Mouse (Mus musculus) heart, adult 18-20 months (tissue): ENCODE measurements around the gene Gm21860. TPM values are rescaled to one million over a fixed set of nuclear protein-coding genes. Genes with fewer than 3 reads are reported as not detected.
"Not testable (repeated sequence)": the region's sequence is repeated elsewhere in the genome, so short reads cannot be mapped to it uniquely, and the experiment has no call there.

Experiments used
- DNase-seq, 2 experiments: peaks; one replicate each; pipeline ENCODE4 v3.0.0; 2021 to 2022; ENCODE audit warnings: mixed read lengths in 1 of 2
- long read RNA-seq, 2 experiments: library from polyadenylated mRNA; stranded (forward); transcript quantifications; one replicate each; pipeline ENCODE4 v2.0.0; 2021
- total RNA-seq, 2 experiments: library from RNA; stranded (reverse); gene quantifications; 2 replicates each; pipeline ENCODE4 v1.2.3; 2021

The Gm21860 gene
- not detected for total RNA-seq
- long read RNA-seq, experiment 1, result 0 reads
- long read RNA-seq, experiment 2, result 0 reads

- not testable (repeated sequence) for DNase-seq
These were observed at the start of gene Gm21860 for GRCm38 (mm10) chrY:90754721-90755120. Gm21860 (minus strand) TSS chrY:90754821.

GRCm38 (mm10) chrY:90784438-90784837, 29.8 kb upstream of the Gm21860 start, which contains the start of gene Gm47283:
Gm47283 (plus strand) TSS chrY:90784738.
- DNase-seq, result not testable (repeated sequence)

- DNase-seq, result not testable (repeated sequence)
These were observed 9.4 kb downstream of the Gm21860 start for GRCm38 (mm10) chrY:90745256-90745655.

- peak; percentile 87 to 100 for DNase-seq
These were observed 10.1 kb downstream of the Gm21860 start for GRCm38 (mm10) chrY:90744381-90744981.

GRCm38 (mm10) chrY:90743811-90744220, 10.8 kb downstream of the Gm21860 start:
- DNase-seq, result no peak

- peak in 1 of 2 experiments; percentile 40 for DNase-seq
These were observed 11.4 kb downstream of the Gm21860 start for GRCm38 (mm10) chrY:90743053-90743810.

- DNase-seq, result peak in 1 of 2 experiments; percentile 23
These were observed 12.2 kb downstream of the Gm21860 start for GRCm38 (mm10) chrY:90742261-90743052.

- DNase-seq, result peak in 1 of 2 experiments; percentile 38
These were observed 13.0 kb downstream of the Gm21860 start for GRCm38 (mm10) chrY:90741452-90742260.

GRCm38 (mm10) chrY:90741006-90741405, 13.6 kb downstream of the Gm21860 start:
- DNase-seq, result not testable (repeated sequence)

GRCm38 (mm10) chrY:90740013-90740561, 14.5 kb downstream of the Gm21860 start:
- DNase-seq, result peak in 1 of 2 experiments; percentile 76

- DNase-seq, result not testable (repeated sequence)
These were observed 15.0 kb downstream of the Gm21860 start for GRCm38 (mm10) chrY:90739531-90740012.

GRCm38 (mm10) chrY:90738841-90739530, 15.6 kb downstream of the Gm21860 start:
- peak in 1 of 2 experiments; percentile 71 for DNase-seq

GRCm38 (mm10) chrY:90738431-90738680, 16.3 kb downstream of the Gm21860 start:
- peak in 1 of 2 experiments; percentile 37 for DNase-seq

GRCm38 (mm10) chrY:90737606-90738430, 16.8 kb downstream of the Gm21860 start:
- DNase-seq, result no peak

- not testable (repeated sequence) for DNase-seq
These were observed 18.2 kb downstream of the Gm21860 start for GRCm38 (mm10) chrY:90736217-90737000.

- not testable (repeated sequence) for DNase-seq
These were observed 19.3 kb downstream of the Gm21860 start for GRCm38 (mm10) chrY:90735181-90735895.

GRCm38 (mm10) chrY:90734334-90734696, 20.3 kb downstream of the Gm21860 start:
- DNase-seq, result peak in 1 of 2 experiments; percentile 82

GRCm38 (mm10) chrY:90733656-90734333, 20.8 kb downstream of the Gm21860 start:
- DNase-seq, result peak in 1 of 2 experiments; percentile 62
